Mouse (Mus musculus) cerebellum, adult 9-11 months (tissue): ENCODE data around the gene Nom1.

Experiments used
- DNase-seq: peaks from one replicate; pipeline ENCODE4 v3.0.0; 2022

Nom1 gene

GRCm38 (mm10) chr5:29471396-29471795, 36.9 kb downstream of the Nom1 start:
- DNase-seq: no peak

GRCm38 (mm10) chr5:29471855-29472665, 37.6 kb downstream of the Nom1 start:
- DNase-seq: no peak

GRCm38 (mm10) chr5:29473551-29474245, 39.2 kb downstream of the Nom1 start:
- no peak for DNase-seq

- DNase-seq: no peak
Measured at GRCm38 (mm10) chr5:29474246-29474960, 39.9 kb downstream of the Nom1 start.

- no peak for DNase-seq
Measured at GRCm38 (mm10) chr5:29475041-29475440, 40.6 kb downstream of the Nom1 start.

GRCm38 (mm10) chr5:29475556-29475955, 41.1 kb downstream of the Nom1 start:
- no peak for DNase-seq

GRCm38 (mm10) chr5:29476021-29476420, 41.6 kb downstream of the Nom1 start:
- DNase-seq: no peak

- no peak for DNase-seq
Measured at GRCm38 (mm10) chr5:29477474-29478207, 43.2 kb downstream of the Nom1 start.

- DNase-seq: no peak
Measured at GRCm38 (mm10) chr5:29478208-29479197, 44.0 kb downstream of the Nom1 start, which contains the start of gene Mnx1. Gene Mnx1 (minus strand): TSS chr5:29478470.

- no peak for DNase-seq
Measured at GRCm38 (mm10) chr5:29479198-29479593, 44.7 kb downstream of the Nom1 start.

GRCm38 (mm10) chr5:29483801-29484200, 49.3 kb downstream of the Nom1 start:
- DNase-seq: no peak

GRCm38 (mm10) chr5:29484965-29485940, 50.8 kb downstream of the Nom1 start:
- no peak for DNase-seq

GRCm38 (mm10) chr5:29485941-29486320, 51.5 kb downstream of the Nom1 start:
- no peak for DNase-seq

- no peak for DNase-seq
Measured at GRCm38 (mm10) chr5:29487321-29487720, 52.9 kb downstream of the Nom1 start.

GRCm38 (mm10) chr5:29507013-29507412, 72.5 kb downstream of the Nom1 start:
- DNase-seq: no peak
